Mouse (Mus musculus): Measurements from ENCODE around the gene Adam23.

GRCm38 (mm10) chr1:63486646-63487045, 41.0 kb downstream of the Adam23 start:
- TF ChIP-seq CTCF (IDR thresholded peaks at IDR 0.05; ENCODE audit: low read depth, low read length) (no peak), POLR2A (IDR thresholded peaks at IDR 0.05; ENCODE audit: extremely low read depth, insufficient read depth, low read length) (no peak)

All from liver, adult 2 months (tissue).